Mouse (Mus musculus) cortical plate, adult 2 months (tissue): ENCODE measurements around the gene Cwc27. TPM values are rescaled to one million over a fixed set of nuclear protein-coding genes. Genes with fewer than 3 reads are reported as not detected.

Source experiments
- H3K27ac ChIP-seq: fragments of 200-500 bp; 2 replicates; pipeline ENCODE4 v1.5.1; 2012; ENCODE audit warnings: low read length, control low read depth, inconsistent platforms; ENCODE audit not compliant: insufficient read depth
- H3K4me1 ChIP-seq: fragments of 200-500 bp; 2 replicates; pipeline ENCODE4 v1.6.1; 2011; ENCODE audit warnings: low read length; ENCODE audit not compliant: control insufficient read depth, insufficient read depth
- H3K4me3 ChIP-seq: fragments of 200-500 bp; 2 replicates; pipeline ENCODE4 v1.5.1; 2011; ENCODE audit warnings: mild to moderate bottlenecking, low read length, control low read depth; ENCODE audit not compliant: insufficient read depth
- CTCF ChIP-seq: fragments of 200-500 bp; IDR thresholded peaks from 2 replicates; pipeline ENCODE4 v1.5.1; 2011; ENCODE audit warnings: mild to moderate bottlenecking, control low read depth, low read length; ENCODE audit not compliant: insufficient read depth; ENCODE audit errors: extremely low read depth
- POLR2A ChIP-seq: fragments of 200-500 bp; IDR thresholded peaks from 2 replicates; pipeline ENCODE4 v1.6.1; 2011; ENCODE audit warnings: mild to moderate bottlenecking, low read length, control low read depth; ENCODE audit not compliant: insufficient read depth; ENCODE audit errors: extremely low read depth
- polyA plus RNA-seq: library from polyadenylated mRNA; depleted of rRNA; stranded (reverse); fragments of >200 nt; gene quantifications from 2 replicates; pipeline ENCODE4 v1.2.3, GENCODE M21; 2012; rRNA removed

The Cwc27 gene
- 14.4 and 15.8 TPM in 2 replicates for polyA plus RNA-seq

DNA sequence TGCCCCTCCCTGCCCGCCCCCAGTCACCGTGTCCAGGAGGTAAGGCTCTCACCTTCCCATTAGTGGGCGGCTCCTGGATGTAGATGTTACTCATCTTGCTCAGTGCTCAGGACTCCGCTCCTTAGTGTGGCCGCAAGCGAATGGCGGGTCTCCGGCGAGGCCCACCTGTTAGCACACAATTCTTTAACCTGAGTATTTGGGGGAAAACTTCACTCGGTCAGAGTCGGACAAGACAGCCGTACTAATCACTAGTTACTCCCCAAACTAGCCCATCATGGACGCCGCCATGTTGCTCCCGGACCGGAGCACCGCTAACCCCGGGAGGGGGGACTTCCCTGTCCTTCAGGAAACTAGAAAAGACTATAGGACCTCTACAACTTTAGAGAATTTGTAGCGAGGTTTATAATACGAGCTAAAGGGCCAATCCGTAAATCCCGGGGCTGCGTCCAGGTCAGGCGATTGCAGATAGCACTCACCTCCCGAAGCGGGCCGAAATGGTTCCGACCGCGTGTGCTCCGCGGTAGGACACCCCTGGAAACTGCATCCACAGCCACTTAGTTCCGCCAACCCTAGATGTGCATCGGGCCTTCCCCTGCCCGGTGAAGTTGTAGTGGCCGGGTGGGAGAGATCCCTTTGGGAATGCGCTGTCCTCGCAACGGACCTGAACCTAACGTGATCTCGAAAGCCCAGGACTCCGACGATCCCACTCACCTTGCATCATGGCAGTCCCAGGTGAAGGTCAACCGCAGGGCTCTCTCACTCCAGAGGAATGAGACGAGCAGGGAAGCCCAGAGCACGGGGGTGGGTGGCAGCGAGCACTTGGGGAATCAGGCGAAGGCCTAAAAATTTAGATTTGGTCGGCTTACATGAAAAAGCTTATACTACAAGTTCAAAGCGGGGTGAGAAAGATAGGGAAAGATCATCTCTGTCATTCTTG is at the start of gene Cwc27:
Gene Cwc27, minus strand, starts transcription at position 508 of the 937 bp plus-strand sequence.
- peak within 1 kb of the TSS; percentile 94 for H3K27ac ChIP-seq
- peak within 1 kb of the TSS; percentile 80 for H3K4me3 ChIP-seq
- TF ChIP-seq POLR2A (peak; percentile 72), CTCF (no peak)
- H3K4me1 ChIP-seq: peaks cover 1% of the 10 kb centered on the region; the same call in 1 of the 2 replicates

DNA sequence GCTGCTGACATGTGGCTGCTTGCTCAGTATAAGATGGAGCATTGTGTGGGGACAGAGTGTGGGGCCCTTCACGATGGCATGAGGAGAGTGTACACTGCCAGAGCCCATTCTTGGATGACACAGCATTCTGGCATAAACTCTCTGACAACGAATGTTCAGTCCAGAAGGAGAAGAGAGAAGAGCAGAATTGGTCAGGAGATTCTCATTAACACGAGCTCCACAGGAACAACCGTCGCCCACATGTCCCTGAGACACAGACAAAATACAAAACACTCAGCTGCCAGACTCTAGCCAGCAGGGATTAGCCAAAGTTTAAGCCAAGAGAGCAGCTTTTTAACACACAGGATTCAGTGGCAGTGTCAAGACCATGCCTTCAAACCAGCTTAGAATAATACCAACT is 49.8 kb upstream of the Cwc27 start:
- no peak overlapping the region for H3K4me3 ChIP-seq
- H3K4me1 ChIP-seq: no peaks in the 10 kb centered on the region
- TF ChIP-seq CTCF (no peak), POLR2A (no peak)
- H3K27ac ChIP-seq: no peak overlapping the region

GRCm38 (mm10) chr13:104863127-104863979 is 46.4 kb upstream of the Cwc27 start, which contains the start of gene Shisal2b:
TSS of gene Shisal2b (minus strand) at chr13:104863893.
- Histone ChIP-seq H3K27ac (no peak within 1 kb of the TSS), H3K4me3 (peak within 1 kb of the TSS; percentile 26; the same call in 1 of the 2 replicates), H3K4me1 (no peaks in the 10 kb centered on the region)
- TF ChIP-seq CTCF (no peak), POLR2A (no peak)

GRCm38 (mm10) chr13:104853645-104854044 is 36.7 kb upstream of the Cwc27 start:
- Histone ChIP-seq H3K4me3 (no peak overlapping the region), H3K27ac (no peak overlapping the region), H3K4me1 (no peaks in the 10 kb centered on the region)
- TF ChIP-seq POLR2A (no peak), CTCF (no peak)

- Histone ChIP-seq H3K27ac (no peak overlapping the region), H3K4me1 (no peaks in the 10 kb centered on the region), H3K4me3 (no peak overlapping the region)
- no peak for TF ChIP-seq POLR2A
- no peak for TF ChIP-seq CTCF
Measured at GRCm38 (mm10) chr13:104843295-104844089, 26.6 kb upstream of the Cwc27 start.

- Histone ChIP-seq H3K27ac (no peak overlapping the region), H3K4me3 (no peak overlapping the region), H3K4me1 (no peaks in the 10 kb centered on the region)
- TF ChIP-seq POLR2A: no peak
- TF ChIP-seq CTCF: no peak
Measured at GRCm38 (mm10) chr13:104841937-104842336, 25.0 kb upstream of the Cwc27 start.

- Histone ChIP-seq H3K4me1 (no peaks in the 10 kb centered on the region), H3K27ac (no peak overlapping the region), H3K4me3 (no peak overlapping the region)
- TF ChIP-seq POLR2A: no peak
- no peak for TF ChIP-seq CTCF
Measured at GRCm38 (mm10) chr13:104837628-104838027, 20.7 kb upstream of the Cwc27 start.

DNA sequence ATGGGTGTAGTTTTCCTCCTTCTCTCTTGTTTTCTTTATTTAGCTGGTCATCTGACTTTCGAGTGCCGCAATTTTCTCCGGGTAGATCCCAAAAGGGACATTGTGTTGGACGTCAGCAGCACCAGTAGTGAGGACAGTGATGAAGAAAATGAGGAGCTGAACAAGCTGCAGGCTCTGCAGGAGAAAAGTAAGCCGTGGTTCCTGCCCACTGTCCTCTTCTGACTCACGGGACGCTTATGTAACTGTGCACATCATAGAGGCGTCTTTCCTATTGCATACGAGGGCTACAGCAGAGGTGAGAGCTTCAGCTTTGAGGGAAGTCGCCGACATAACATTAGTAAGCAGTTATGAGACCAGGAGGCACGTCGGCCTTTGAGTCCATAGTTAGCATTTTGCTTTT is 15.9 kb upstream of the Cwc27 start:
- Histone ChIP-seq H3K4me3 (no peak overlapping the region), H3K4me1 (no peaks in the 10 kb centered on the region), H3K27ac (no peak overlapping the region)
- no peak for TF ChIP-seq CTCF
- no peak for TF ChIP-seq POLR2A

DNA sequence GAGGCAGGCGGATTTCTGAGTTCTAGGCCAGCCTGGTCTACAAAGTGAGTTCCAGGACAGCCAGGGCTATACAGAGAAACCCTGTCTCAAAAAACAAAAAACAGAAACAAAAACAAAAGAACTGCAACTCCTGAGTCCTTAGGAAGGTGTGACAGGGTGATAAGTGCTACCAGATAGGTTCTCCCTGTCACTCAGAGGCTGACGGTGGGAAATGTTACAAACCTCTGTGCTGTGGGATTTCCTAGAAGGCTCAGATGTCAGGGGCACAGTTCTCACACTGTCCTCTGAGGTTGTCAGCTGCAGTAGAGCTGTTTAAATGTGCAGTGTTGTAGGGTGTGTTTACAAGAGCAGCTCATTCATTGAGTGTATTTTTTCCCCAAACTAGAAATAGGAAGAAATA is 8.5 kb upstream of the Cwc27 start:
- H3K27ac ChIP-seq: no peak overlapping the region

More for the DNA sequence above, 8.5 kb upstream of the Cwc27 start:
- Histone ChIP-seq H3K4me1 (no peaks in the 10 kb centered on the region), H3K4me3 (no peak overlapping the region)
- no peak for TF ChIP-seq POLR2A
